Mouse (Mus musculus) CD4-positive helper T cell, adult 2 months (primary cell): Measurements from ENCODE around the gene Slc17a7.
"Not testable (repeated sequence)": the region's sequence is repeated elsewhere in the genome, so short reads cannot be mapped to it uniquely, and the experiment has no call there.

ENCODE experiments used
- DNase-seq: peaks from one replicate; pipeline ENCODE4 v3.0.0-alpha.2; 2012; ENCODE audit warnings: low read depth, missing footprints, low spot score

The Slc17a7 gene

DNA sequence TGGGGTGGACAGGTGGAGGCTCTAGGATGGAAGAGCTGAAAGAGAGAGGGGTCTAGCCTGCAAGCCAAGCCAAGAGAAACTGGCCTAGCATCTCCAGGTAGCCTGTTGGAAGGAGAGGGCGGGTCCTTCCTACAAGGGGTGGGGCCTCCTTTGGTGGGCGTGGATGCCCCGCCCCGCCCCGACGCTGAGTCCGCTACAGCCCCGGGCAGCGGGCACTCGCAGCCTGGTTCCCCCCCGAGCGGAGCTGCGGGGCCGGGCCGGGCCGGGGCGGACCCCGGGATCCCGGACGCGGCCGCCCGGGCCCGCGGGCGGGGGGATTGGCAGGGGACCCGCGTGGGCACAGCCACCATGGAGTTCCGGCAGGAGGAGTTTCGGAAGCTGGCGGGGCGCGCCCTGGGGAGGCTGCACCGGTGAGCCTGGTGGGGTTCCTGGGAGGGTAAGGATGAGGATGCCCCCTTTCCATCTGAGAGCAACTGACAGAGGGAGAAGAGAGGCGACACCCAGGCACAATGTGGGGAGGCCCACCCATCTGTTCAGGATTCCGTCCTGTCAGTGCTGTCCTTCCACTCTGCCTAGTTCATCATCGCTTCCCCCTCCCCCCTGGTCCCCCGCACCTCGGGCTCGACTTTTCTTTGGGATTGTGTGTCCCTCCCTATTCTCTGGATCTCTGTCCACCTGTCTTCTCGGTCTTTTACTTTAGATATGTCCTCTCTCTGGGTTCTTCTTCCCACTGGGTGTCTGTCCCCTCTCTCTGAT lies at the start of gene Slc17a7:
TSS of gene Slc17a7 (plus strand) at position 215 of the 756 bp plus-strand sequence.
- DNase-seq: peak; percentile 64

DNA sequence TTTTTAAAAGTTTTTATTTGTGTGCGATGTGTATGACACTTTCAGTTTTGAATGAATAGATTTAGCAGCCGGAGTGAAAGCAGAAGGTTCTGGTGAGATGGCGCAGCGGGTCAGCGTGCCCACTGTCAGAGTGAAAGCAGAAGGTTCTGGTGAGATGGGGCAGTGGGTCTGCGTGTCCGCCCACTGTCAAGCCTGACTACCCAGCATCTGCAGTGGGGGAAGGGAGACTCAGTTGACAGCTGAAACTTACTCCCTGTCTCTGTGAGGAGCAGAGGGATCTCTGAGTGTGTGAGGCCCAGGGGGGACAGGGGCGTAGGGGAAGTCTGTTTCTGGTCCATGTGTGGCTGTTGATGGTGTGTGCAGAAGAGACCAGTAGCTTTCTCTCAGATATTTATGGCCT lies 46.2 kb upstream of the Slc17a7 start:
- DNase-seq: no peak

DNA sequence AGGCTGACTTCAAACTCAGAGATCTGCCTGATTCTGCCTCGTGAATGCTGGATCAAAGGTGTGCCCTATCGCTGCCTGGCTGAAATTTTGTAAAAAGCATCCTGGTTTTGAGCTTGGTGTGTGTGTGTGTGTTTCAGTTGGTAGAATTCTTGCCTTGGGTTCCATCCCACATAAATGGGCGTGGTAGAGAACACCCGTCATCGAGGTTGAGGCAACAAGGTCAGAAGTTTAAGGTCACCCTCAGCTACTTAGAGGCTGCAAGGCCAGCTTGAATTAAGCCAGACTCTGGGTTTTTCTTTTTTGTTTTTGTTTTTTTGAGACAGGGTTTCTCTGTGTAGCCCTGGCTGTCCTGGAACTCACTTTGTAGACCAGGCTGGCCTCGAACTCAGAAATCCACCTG lies 45.4 kb upstream of the Slc17a7 start:
- no peak for DNase-seq

DNA sequence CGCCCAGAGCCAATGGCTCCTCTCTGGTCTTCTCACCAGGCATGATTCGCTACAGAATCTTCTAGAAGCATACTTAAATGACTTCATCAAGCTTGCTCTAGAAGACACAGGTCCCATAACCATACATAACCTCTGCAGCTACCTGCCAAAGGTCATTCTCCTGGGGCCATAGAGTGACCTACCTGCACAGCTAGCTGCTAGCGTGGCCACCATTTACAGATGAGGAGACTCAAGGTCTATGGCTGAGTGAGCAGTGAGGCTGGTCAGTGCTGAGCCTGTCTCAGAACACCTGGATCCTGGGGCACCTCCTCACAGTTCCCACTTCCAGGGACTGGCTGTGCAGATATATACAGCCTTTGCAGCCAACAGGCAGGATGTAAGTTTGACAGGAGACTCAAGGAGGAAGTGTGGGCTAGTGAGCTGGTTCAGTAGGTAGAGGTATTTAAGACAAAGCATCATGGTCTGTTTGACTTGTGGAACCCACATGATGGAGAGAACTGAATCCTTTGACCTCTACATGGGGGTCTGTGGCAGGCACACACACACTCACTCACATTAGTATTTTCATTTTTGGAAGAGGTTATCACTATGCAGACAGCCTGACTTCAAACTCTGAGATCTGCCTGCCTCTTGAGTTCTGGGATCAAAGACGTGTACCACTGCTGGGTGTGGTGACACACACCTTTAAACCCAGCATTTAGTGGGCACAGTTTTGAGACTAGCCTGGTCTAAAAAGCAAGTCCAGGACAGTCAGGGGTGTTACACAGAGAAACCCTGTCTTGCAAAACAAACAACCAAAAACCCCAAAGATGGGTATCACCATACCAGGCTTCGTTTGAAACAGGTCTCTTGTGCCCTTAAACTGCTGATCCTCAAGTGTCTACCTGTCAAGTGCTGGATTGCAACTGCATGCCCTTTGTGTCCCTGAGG lies 43.7 kb upstream of the Slc17a7 start:
- peak; percentile 55 for DNase-seq

DNA sequence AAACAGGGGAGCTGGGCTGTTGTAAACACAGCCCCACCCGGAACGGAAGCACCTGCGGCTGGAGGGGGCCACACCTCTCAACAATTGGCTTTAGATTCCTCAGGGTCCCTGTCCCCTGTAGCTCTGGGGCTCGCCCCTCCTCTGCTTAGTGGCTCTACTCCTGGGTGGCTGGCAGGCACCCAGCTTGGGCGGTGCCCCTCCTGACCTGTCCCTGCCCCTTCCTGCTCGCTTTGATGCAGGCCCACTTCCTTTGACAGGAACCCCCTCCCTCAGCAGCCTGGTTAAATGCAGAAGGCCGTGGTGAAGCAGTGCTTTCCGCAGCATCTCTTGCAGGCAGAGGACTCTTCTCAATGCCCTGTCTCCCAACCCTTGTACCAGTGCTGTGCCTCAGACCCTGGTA lies 42.3 kb upstream of the Slc17a7 start:
- peak; percentile 92 for DNase-seq

DNA sequence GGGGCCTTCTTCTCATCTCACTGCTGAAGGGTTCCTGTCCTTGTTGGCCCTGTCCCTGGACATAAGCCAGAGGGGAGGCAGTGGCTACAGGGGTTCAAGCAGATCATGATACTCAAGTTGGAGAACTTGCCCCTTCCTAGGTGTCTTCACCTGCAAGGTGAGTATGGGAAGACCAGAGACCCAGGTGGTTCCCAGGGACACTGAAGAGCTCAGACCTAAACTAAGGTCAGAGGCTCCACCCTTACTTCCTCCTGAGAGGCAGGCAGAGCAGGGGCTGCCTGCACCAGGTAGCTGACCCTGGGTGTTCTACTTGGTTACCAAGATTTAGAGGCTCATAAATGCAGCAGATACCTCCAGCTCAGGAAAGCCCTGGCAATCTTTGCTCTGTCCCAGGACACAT lies 41.8 kb upstream of the Slc17a7 start:
- DNase-seq: no peak

DNA sequence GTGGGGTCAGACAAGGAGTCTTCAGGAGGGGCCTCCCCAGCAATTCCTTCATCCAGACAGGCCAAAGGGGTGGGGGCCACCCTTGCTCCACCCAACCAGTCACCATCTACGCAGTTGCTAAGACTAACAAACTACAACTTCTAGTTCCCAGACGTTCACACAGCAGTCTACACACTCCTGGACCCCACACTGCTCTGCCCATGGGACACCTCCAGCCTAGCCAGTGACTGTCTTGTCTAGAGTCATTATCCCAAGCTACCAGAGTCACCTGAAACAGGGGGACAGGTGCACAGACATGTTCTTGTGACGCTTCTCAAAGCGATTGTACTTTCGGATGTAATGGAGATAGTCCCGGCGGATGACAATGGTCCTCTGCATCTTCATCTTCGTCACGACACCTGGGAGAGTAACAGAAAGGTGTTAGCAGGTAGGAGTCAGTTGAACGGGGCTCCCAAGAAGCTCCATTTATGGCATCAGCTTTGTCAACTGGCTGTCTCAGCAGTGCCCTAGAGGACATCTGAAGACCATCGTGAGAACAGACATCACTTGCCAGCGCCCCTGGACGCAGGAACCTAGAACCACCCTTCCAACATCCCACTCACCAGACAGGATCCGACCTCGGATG lies 41.1 kb upstream of the Slc17a7 start:
- peak; percentile 26 for DNase-seq

DNA sequence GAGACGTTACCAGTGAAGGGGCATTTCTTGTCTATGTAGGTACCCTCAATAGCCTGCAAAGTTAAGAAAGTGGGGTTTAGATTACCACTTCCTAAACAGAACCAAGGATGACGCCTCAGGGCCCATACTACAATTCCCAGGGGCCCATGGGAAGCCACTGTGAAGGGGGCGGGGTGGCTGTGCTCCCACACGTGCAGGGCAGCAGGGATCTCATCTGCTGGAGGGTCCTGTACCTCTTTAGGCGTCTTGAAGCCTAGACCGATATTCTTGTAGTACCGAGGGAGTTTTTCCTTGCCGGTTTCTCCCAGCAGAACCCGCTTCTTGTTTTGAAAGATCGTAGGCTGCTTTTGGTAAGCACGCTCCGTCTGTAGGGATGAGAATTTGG lies 40.6 kb upstream of the Slc17a7 start:
- DNase-seq: peak; percentile 53

DNA sequence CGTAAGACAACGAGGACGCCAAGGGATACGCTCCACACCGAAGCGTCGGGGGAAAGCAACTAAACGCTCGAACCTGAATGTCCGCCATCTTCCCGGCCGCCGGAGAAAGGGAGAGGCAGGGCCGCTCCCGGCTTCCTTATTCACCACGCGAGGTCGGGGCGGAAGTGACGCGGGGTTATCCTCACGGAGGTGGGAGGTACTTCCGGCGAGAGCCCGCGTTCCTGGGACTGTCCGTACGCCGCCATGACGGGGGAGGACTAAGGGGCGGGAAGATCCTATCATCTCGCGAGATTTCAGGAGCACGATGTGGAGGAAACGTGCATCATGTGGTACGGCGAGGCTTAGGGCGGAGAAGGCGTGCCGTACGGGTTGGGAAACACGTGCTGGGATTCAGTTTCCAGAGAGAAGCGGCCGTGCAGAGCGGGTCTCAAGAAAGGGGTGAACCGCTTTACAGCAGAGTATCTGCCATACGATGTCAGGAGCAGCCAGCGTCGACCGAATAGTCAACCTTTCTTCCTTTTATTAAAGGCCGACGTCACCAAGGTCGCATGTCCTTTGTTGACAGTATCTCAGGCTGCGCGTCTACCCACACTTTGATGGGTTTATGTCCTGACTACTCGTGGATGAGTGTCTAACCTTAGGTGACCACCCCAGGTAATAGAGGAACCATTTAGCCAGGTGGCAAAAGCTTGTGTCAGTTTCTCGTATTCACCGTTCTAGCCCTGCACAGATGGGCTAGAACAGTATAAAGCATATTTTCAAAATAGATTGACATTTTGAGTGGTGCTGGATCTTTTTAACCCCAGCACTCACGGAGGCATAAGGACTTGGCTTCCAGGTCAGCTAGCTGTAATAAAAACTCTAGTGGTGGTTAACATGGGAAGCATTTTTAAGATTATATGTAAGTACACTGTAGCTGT lies 39.3 kb upstream of the Slc17a7 start, which contains the start of gene Rps11:
TSS of gene Rps11 (minus strand) at position 216 of the 920 bp plus-strand sequence.
- DNase-seq: peak; percentile 99

DNA sequence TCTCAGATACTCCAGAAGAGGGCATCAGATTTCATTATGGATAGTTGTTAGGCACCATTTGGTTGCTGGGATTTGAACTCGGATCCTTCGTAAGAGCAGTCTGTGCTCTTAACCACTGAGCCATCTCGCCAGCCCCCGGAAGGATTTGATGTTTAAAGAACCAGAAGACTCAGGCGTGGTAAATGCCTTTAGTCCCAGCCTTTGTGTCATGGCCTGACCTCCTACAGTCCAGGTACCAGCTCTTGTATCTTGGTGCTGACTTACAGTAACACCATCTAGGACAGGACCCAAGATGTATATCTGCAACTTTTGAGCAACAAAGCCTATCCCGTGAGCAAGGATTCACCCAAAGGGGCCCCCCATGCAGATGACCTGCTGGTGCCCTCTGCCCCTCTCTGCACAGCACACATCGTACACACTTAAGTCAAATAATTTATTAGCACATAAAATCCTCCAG lies 38.6 kb upstream of the Slc17a7 start:
- DNase-seq: peak; percentile 69

DNA sequence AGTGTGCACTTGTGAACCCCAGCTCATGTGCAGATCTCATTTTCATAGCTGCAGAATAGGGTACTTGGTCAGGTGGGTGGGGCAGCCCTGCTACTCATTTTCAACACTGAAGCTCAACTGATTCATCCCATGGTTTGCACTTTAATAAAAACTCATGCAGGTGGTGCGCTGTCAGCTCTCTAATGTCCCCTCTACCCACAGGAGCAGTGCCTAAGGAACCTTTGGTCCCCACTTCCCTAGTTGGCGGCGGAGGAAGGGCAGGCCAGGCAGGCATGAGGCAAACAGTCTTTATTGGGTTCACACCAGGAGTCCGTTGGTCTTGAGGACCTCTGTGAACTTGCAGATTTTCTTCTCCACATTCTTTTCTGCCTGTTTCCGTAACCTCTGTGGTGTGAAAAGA lies 38.1 kb upstream of the Slc17a7 start:
- not testable (repeated sequence) for DNase-seq

DNA sequence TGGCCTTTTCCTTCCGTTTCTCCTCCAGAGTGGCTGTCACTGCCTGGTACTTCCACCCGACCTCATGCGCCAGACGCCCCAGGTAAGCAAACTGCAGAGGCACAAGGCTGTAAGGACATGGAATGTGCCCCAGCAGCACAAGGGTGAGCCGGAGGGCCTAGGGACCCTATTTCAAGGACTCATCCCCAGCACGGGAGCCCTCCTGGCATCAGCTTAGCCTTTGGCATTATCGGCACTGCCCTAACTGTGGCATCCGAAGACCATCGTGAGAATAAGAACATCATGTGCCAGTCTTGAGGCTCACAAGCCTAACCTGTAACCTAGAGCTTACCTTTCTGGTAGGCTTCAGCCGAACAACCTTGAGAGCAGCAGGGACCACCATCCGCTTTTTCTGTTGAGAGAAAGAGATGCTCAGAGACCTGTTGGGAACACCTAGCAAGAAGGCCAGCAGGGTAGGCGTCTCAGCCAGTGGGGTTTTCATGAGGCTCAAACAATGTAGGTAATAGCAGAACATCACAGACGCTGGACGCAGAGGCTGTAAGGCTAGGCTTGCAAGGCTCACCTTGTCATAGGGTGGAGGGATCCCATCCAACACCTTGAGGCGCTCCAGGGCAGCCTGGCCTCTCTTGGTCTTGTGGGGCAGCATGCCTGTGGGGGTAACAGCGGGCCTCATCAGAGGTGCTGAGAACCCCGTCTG lies 37.5 kb upstream of the Slc17a7 start:
- no peak for DNase-seq

DNA sequence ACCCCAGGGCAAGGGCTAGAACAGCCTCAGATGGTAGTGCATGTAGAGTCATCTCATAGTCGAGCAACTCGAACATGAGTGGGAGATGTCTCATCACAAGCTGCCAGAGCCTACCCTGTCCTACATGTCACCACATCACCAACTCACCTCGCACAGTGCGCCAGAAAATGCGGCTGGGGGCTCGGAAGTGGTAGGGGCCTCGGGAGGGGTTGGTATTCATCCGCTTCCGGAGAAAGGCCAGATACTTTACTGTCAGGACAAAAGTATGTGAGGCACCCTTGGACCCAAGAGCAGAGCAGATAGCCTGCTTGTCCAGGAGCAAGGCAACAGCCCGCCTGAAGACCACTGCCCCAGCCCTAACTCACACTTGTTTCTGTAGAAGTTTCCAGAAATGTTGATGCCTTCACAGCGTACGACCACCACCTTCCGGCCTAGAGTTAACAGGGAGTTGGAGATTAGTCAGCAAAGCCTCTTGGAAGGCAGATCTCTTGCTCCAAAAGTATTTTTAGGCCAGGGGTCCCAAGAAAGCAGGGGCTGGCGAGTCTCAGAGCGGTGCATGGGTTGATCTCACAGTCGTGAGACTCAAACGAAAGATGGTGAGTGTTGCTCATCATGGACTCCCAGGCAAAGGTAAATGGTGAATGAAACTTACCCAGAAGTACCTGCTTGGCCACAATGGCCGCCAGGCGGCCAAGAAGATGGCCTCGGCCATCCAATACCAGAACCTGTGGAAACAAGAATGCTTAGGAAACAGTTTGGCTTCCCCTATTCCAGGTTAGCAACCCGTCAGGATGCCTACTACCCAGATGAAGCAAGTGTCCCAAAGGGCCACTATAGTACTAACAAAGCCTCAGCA lies 36.7 kb upstream of the Slc17a7 start:
- DNase-seq: peak; percentile 52

DNA sequence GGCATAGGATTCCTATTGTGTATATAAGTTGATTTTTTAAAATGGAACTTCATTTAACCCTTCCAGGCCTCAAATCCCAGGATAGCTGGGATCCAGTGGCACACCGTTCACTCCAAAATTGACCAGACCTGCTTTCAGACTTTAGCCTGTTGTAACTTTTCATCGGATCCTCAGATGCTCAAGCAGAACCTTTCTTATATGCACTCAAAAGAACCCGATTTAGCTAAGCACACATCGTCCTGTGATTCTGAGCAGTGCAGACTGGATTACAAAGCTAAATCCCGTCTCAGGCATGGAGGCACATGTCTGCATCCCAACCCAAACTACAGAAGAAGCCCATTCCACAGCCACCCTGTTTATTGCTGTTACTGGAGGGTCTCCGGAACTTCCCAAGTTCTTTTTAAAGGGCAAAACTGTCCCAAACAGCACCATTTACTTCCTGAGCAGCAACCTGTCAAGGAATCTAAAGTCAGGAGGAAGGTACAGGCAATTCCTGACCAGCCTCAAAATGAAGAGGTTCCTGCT lies 36.0 kb upstream of the Slc17a7 start:
- peak; percentile 20 for DNase-seq

DNA sequence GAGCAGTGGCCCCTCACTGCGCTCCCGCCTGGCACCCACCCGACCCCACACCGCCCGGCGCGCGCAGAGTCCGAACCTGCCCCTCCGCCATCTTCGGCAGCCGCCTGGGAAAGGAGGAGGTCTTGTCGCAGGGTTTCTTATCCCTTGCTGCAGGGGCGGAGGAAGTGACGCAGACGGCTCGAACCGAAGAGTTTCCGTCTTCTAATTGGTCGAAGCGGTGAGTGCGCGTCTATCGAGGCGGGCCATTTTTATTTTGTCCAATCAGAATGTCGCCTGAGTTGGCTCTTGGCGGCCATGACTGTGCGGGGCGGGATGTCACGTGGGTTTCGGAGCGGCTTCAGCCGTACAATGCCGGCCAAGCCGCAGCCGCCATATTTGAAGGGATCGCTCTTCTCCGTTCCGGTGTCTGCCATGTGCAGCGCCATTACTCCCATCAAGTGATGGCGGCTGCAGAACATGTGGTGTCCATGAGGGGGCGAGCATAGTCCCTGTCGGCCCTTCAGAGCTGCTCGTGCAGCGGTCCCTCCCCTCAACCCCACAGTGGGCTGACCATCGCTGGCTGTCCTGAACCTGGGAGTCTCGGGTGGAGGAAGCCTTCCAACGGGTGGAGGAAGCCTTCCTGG lies 35.0 kb upstream of the Slc17a7 start, which contains the start of gene Rpl13a:
TSS of gene Rpl13a (minus strand) at position 138 of the 623 bp plus-strand sequence.
- peak; percentile 100 for DNase-seq

DNA sequence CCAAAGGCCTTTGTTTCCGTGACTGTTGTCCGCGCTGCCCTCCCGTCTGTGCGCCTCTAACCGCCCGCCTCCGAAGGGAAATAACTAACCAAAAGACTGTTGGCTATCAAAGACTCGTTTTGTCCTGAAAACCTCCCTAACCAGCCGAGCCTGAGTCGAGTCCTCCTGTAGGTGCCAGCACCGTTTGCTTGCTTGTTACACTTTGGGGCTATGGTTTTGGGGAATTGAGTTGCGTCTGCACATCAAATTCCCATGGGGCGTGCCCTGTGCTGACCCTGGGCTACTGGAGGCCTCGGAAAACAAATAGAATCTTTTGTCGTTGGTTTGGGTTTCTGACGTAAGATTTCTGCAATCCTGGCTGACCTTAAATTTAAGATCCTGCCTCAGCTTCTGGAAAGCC lies 34.4 kb upstream of the Slc17a7 start:
- DNase-seq: no peak

DNA sequence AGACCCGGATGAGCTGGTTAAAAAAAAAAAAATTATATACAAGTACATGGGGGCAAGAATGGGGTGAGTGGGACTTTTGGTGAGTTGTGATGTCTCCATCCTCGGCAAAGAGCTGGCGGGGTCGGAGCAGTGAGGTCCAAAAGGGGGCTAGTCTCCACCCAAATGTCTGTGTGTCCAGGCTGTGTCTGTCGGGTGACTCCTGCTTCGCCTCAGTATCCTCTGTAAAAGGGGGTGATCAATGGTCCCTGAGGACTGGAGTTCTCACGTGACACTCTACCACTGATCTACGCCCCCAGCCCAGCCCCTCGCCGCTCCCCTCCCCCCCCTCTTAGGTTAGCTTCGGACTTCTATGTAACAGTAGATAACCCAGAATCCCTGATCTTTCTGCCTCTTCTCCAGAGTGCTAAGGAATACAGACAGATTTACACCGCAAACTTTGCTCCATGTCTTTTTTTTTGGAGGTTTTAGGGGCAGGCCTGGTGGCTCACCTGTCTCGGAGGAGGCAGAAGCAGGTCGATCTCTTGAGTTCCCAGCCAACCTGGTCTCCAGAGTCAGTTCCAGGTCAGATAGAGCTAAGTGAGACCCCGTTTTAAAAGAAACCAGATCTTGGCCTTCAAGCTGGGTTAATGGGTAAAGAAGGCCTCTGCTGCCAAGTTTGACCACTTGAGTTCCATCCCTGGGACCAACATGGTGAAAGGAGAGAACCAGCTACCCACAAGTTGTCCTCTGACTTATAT lies 33.8 kb upstream of the Slc17a7 start:
- no peak for DNase-seq

DNA sequence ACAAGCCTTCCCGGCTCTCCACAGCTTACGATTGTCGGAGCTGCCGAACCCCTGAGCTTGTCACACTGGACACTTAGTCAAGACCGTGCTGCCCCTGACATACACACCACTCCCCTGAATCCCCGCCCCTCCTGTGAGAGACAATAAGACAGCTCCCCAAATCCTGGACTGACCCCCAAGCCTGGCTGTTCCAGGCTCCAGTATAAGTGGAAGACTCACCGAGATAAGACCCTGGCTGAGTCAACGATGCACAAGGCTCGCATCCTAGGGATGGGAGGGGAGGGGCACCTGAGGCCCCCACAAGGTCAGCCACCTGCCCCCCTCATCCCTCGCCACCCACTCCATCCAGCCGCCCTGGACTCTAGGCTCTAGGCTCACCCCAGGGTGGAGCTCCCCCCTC lies 31.9 kb upstream of the Slc17a7 start:
- DNase-seq: no peak
